Mouse (Mus musculus): ENCODE measurements around the gene Khsrp.

- TF ChIP-seq CTCF (conservative IDR thresholded peaks at IDR 0.05; ENCODE audit: insufficient read depth, insufficient read length, low read depth, low read length): no peak
- no peak for TF ChIP-seq POLR2A (IDR thresholded peaks at IDR 0.05; ENCODE audit: low read depth, low read length)
Measured at GRCm38 (mm10) chr17:56990966-56991365, 40.4 kb downstream of the Khsrp start.

Measured in kidney, adult 2 months (tissue).